Mouse (Mus musculus) CH12.LX (cell line): ENCODE measurements around the gene Ppm1l.

Experiments used
- BHLHE40 ChIP-seq: IDR thresholded peaks from 2 replicates; pipeline ENCODE4 v1.6.1; 2011; ENCODE audit warnings: mild to moderate bottlenecking, low read depth, low read length, improper control_type of control experiment
- CHD2 ChIP-seq: IDR thresholded peaks from 2 replicates; pipeline ENCODE4 v1.6.1; 2011; ENCODE audit warnings: low read length, improper control_type of control experiment
- CTCF ChIP-seq, 2 experiments: IDR thresholded peaks in 1 of 2; conservative IDR thresholded peaks in 1 of 2; 2 replicates each; pipeline ENCODE4 v1.5.1; 2011 to 2012; ENCODE audit warnings: low read depth in 2 of 2, low read length in 2 of 2, improper control_type of control experiment in 1 of 2, inconsistent platforms in 1 of 2, mild to moderate bottlenecking in 1 of 2, moderate library complexity in 1 of 2
- ELF1 ChIP-seq: IDR thresholded peaks from 2 replicates; pipeline ENCODE4 v1.6.1; 2014; ENCODE audit warnings: low read depth, mild to moderate bottlenecking, inconsistent platforms, low read length, improper control_type of control experiment
- EP300 ChIP-seq: IDR thresholded peaks from 2 replicates; pipeline ENCODE4 v1.6.1; 2011; ENCODE audit warnings: low read length, improper control_type of control experiment
- IRF4 ChIP-seq: IDR thresholded peaks from 2 replicates; pipeline ENCODE4 v1.6.1; 2014; ENCODE audit warnings: low read depth, mild to moderate bottlenecking, inconsistent platforms, low read length, improper control_type of control experiment
- JUN ChIP-seq: IDR thresholded peaks from 2 replicates; pipeline ENCODE4 v1.6.1; 2011; ENCODE audit warnings: low read depth, mild to moderate bottlenecking, low read length, improper control_type of control experiment, moderate library complexity; ENCODE audit not compliant: insufficient read depth
- MAX ChIP-seq: IDR thresholded peaks from 2 replicates; pipeline ENCODE4 v1.6.1; 2011; ENCODE audit warnings: low read length, improper control_type of control experiment
- MYC ChIP-seq: IDR thresholded peaks from 2 replicates; pipeline ENCODE4 v1.6.1; 2011; ENCODE audit warnings: low read depth, mild to moderate bottlenecking, improper control_type of control experiment, low read length
- POLR2A ChIP-seq: IDR thresholded peaks from 2 replicates; pipeline ENCODE4 v1.6.1; 2011; ENCODE audit warnings: low read depth, mild to moderate bottlenecking, improper control_type of control experiment, low read length
- SMC3 ChIP-seq: IDR thresholded peaks from 2 replicates; pipeline ENCODE4 v1.6.1; 2011; ENCODE audit warnings: low read depth, low read length, improper control_type of control experiment
- UBTF ChIP-seq: IDR thresholded peaks from 2 replicates; pipeline ENCODE4 v1.6.1; 2012; ENCODE audit warnings: low read depth, mild to moderate bottlenecking, inconsistent platforms, low read length, improper control_type of control experiment, moderate library complexity
- USF1 ChIP-seq: IDR thresholded peaks from 2 replicates; pipeline ENCODE4 v1.6.1; 2014; ENCODE audit warnings: low read depth, mild to moderate bottlenecking, inconsistent platforms, low read length, improper control_type of control experiment
- ZMIZ1 ChIP-seq: IDR thresholded peaks from 2 replicates; pipeline ENCODE4 v1.6.1; 2012; ENCODE audit warnings: low read depth, mild to moderate bottlenecking, inconsistent platforms, low read length, improper control_type of control experiment

GRCm38 (mm10) chr3:69497178-69497577 is 180.5 kb downstream of the Ppm1l start:
- no peak for TF ChIP-seq USF1
- no peak for TF ChIP-seq MYC
- TF ChIP-seq MAX, result no peak
- TF ChIP-seq ELF1, result no peak
- TF ChIP-seq POLR2A, result no peak
- no peak for TF ChIP-seq JUN
- no peak for TF ChIP-seq CTCF (conservative IDR thresholded peaks at IDR 0.05 in 1 of 2, IDR thresholded peaks at IDR 0.05 in 1 of 2; ENCODE audit: low read depth in 2 of 2, low read length in 2 of 2)
- no peak for TF ChIP-seq CHD2
- TF ChIP-seq IRF4, result no peak
- TF ChIP-seq SMC3, result no peak
- TF ChIP-seq BHLHE40, result no peak
- TF ChIP-seq UBTF, result no peak
- no peak for TF ChIP-seq ZMIZ1
- no peak for TF ChIP-seq EP300
